Mouse (Mus musculus): ENCODE data around the gene Prkag2.
A peak's percentile ranks its signal among the peaks of the same experiment; 100 is the strongest.

The Prkag2 gene

GRCm38 (mm10) chr5:25100516-25101125, at the start of gene Prkag2:
TSS of gene Prkag2 (minus strand) at chr5:25100642.
- peak; percentile 98 for DNase-seq

- DNase-seq = peak; percentile 62
Measured at GRCm38 (mm10) chr5:25149331-25149965, 49.0 kb upstream of the Prkag2 start.

GRCm38 (mm10) chr5:25146705-25147104, 46.3 kb upstream of the Prkag2 start:
- peak; percentile 25 for DNase-seq

- DNase-seq = no peak
Measured at GRCm38 (mm10) chr5:25127865-25128264, 27.4 kb upstream of the Prkag2 start.

GRCm38 (mm10) chr5:25125884-25126560, 25.6 kb upstream of the Prkag2 start:
- peak; percentile 63 for DNase-seq

- peak; percentile 19 for DNase-seq
Measured at GRCm38 (mm10) chr5:25122534-25122933, 22.1 kb upstream of the Prkag2 start.

GRCm38 (mm10) chr5:25119148-25119547, 18.7 kb upstream of the Prkag2 start:
- peak; percentile 18 for DNase-seq

- peak; percentile 81 for DNase-seq
Measured at GRCm38 (mm10) chr5:25115997-25116396, 15.6 kb upstream of the Prkag2 start.

- DNase-seq = peak; percentile 84
Measured at GRCm38 (mm10) chr5:25115216-25115615, 14.8 kb upstream of the Prkag2 start.

GRCm38 (mm10) chr5:25114110-25114509, 13.7 kb upstream of the Prkag2 start:
- no peak for DNase-seq

GRCm38 (mm10) chr5:25110314-25110713, 9.9 kb upstream of the Prkag2 start:
- peak; percentile 72 for DNase-seq

GRCm38 (mm10) chr5:25105748-25106147, 5.3 kb upstream of the Prkag2 start:
- peak; percentile 91 for DNase-seq

GRCm38 (mm10) chr5:25101126-25101523, 683 bp upstream of the Prkag2 start:
- DNase-seq = peak; percentile 99

GRCm38 (mm10) chr5:25100157-25100515, 306 bp downstream of the Prkag2 start:
- peak; percentile 94 for DNase-seq

GRCm38 (mm10) chr5:25099367-25100156, 880 bp downstream of the Prkag2 start:
- peak; percentile 97 for DNase-seq

- DNase-seq = no peak
Measured at GRCm38 (mm10) chr5:25097891-25098290, 2.6 kb downstream of the Prkag2 start.

- no peak for DNase-seq
Measured at GRCm38 (mm10) chr5:25096431-25096830, 4.0 kb downstream of the Prkag2 start.

GRCm38 (mm10) chr5:25092630-25093245, 7.7 kb downstream of the Prkag2 start:
- DNase-seq = peak; percentile 80

- DNase-seq = peak; percentile 86
Measured at GRCm38 (mm10) chr5:25089258-25089972, 11.0 kb downstream of the Prkag2 start.

GRCm38 (mm10) chr5:25088633-25089032, 11.8 kb downstream of the Prkag2 start:
- DNase-seq = peak; percentile 85

- DNase-seq = no peak
Measured at GRCm38 (mm10) chr5:25088111-25088510, 12.3 kb downstream of the Prkag2 start.

GRCm38 (mm10) chr5:25087064-25087463, 13.4 kb downstream of the Prkag2 start:
- no peak for DNase-seq
